Mouse (Mus musculus) testis, adult 2 months (tissue): ENCODE measurements around the gene Ppp2r5c.

Source experiments
- CTCF ChIP-seq: fragments of 200-500 bp; IDR thresholded peaks from 2 replicates; pipeline ENCODE4 v1.5.1; 2012; ENCODE audit warnings: low read depth, mild to moderate bottlenecking, inconsistent platforms, low read length, moderate library complexity; ENCODE audit not compliant: control insufficient read depth, insufficient read depth, insufficient replicate concordance
- POLR2A ChIP-seq: fragments of 200-500 bp; IDR thresholded peaks from 2 replicates; pipeline ENCODE4 v1.6.1; 2012; ENCODE audit warnings: low read depth, mild to moderate bottlenecking, inconsistent platforms, low read length, moderate library complexity; ENCODE audit not compliant: control insufficient read depth

DNA sequence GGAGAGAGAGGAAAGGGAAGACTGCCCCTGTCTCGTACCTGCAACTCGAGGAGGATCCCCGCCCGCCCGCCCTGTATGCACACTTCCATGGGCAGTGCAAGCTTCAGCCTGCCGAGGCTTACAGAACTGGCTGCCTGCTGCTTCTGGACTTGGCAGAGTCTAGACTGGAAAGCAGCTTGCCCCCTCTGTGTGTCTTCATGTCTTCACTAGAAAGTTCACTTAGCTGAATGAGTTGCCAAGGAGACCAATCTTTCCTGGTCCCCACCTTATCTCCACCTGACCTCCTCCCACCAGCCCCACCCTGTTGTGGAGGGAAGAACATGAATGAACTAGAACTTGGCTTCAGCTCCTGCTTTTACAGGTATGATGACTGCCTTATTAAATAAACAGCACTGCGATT, 66.0 kb downstream of the Ppp2r5c start:
- TF ChIP-seq POLR2A (no peak), CTCF (no peak)
